Mouse (Mus musculus): ENCODE measurements around the gene Otud3.

GRCm38 (mm10) chr4:138878783-138879182 is 35.0 kb downstream of the Otud3 start:
- TF ChIP-seq CTCF (IDR thresholded peaks at IDR 0.05; ENCODE audit: control insufficient read depth, insufficient read depth, low read length) = no peak
- no peak for TF ChIP-seq POLR2A (IDR thresholded peaks at IDR 0.05; ENCODE audit: borderline replicate concordance, control insufficient read depth, low read depth, low read length)
